Mouse (Mus musculus) embryonic fibroblast, embryonic 13.5 days (primary cell): ENCODE data around the gene Osbpl10.

ENCODE experiments used
- CTCF ChIP-seq: IDR thresholded peaks from 2 replicates; pipeline ENCODE4 v1.5.1; 2011; ENCODE audit warnings: mild to moderate bottlenecking, control low read depth, low read length, moderate library complexity, borderline replicate concordance; ENCODE audit not compliant: insufficient read depth
- POLR2A ChIP-seq: IDR thresholded peaks from 2 replicates; pipeline ENCODE4 v1.6.1; 2011; ENCODE audit warnings: low read depth, mild to moderate bottlenecking, control low read depth, low read length, moderate library complexity

- no peak for TF ChIP-seq CTCF
- no peak for TF ChIP-seq POLR2A
Measured at GRCm38 (mm10) chr9:115245092-115245491, 266.7 kb downstream of the Osbpl10 start.
